Mouse (Mus musculus): ENCODE data around the gene Larp1.

Gene Larp1

GRCm38 (mm10) chr11:58100006-58100405 is 91.1 kb downstream of the Larp1 start:
- no peak for DNase-seq (ENCODE audit: low spot score in 2 of 2)

- no peak for DNase-seq (ENCODE audit: low spot score in 2 of 2)
Observed at GRCm38 (mm10) chr11:58101194-58101720, 92.4 kb downstream of the Larp1 start.

- no peak for DNase-seq (ENCODE audit: low spot score in 2 of 2)
Observed at GRCm38 (mm10) chr11:58102146-58102545, 93.3 kb downstream of the Larp1 start.

GRCm38 (mm10) chr11:58102581-58103343 is 93.9 kb downstream of the Larp1 start:
- DNase-seq (ENCODE audit: low spot score in 2 of 2) = no peak

- DNase-seq (ENCODE audit: low spot score in 2 of 2) = no peak
Observed at GRCm38 (mm10) chr11:58103344-58103653, 94.4 kb downstream of the Larp1 start.

GRCm38 (mm10) chr11:58103697-58104306 is 94.9 kb downstream of the Larp1 start, which contains the start of gene Cnot8:
Gene Cnot8 (plus strand): TSS chr11:58104153.
- peak; percentile 96 to 99 for DNase-seq (ENCODE audit: low spot score in 2 of 2)

- DNase-seq (ENCODE audit: low spot score in 2 of 2) = peak in 1 of 2 experiments; percentile 52
Observed at GRCm38 (mm10) chr11:58104351-58104791, 95.5 kb downstream of the Larp1 start.

- no peak for DNase-seq (ENCODE audit: low spot score in 2 of 2)
Observed at GRCm38 (mm10) chr11:58107009-58107408, 98.1 kb downstream of the Larp1 start.

- DNase-seq (ENCODE audit: low spot score in 2 of 2) = no peak
Observed at GRCm38 (mm10) chr11:58107664-58108337, 98.9 kb downstream of the Larp1 start.

Measured in left cerebral cortex, adult 9 months (tissue).